Mouse (Mus musculus) adrenal gland, postnatal 10 days (tissue): ENCODE data around the gene Fhod1. TPM values are rescaled to one million over a fixed set of nuclear protein-coding genes. Genes with fewer than 3 reads are reported as not detected.

Source experiments
- DNase-seq: peaks from one replicate; pipeline ENCODE4 v3.0.0; 2021; ENCODE audit warnings: mixed read lengths
- total RNA-seq, 2 experiments: library from RNA; stranded (reverse); gene quantifications; 2 replicates each; pipeline ENCODE4 v1.2.3; 2021

Fhod1 gene
- total RNA-seq, 2 experiments from 2014 or later = 11.9 to 16.5 TPM

GRCm38 (mm10) chr8:105317941-105318340 is 29.8 kb downstream of the Fhod1 start:
- peak; percentile 26 for DNase-seq

DNA sequence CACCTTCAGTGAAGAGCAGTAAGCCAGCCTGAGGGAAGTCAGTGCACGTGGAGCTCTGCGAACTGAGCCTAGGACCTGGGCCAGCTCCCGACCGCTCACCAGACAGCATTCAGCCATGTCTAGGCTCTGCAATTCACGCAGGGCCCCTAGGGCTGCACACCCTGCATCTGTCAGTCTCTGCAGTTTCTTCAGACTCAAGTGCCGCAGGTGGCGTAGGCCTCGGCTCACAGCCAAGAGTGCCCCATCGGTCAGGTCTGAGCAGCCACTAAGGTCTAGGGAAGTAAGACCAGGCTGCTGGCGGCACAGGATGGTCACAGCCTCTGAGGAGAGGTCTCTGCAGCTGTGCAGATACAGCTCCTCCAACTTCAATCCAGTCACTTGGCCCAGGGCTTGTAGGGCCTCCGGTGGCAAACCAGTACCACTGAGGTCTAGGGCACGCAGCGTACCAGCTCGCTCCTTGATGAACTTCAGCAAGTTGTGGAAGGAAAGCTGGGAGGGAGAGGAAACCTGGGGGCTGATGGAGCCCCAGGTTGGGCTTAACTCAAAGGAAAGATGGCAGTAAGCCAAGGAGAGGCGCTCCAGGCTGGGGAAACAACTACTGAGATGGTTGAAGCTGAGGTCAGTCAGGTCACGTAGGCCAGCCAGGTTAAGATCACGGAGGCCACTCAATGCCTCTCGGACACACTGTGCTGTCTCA is 32.5 kb downstream of the Fhod1 start:
- DNase-seq = no peak

DNA sequence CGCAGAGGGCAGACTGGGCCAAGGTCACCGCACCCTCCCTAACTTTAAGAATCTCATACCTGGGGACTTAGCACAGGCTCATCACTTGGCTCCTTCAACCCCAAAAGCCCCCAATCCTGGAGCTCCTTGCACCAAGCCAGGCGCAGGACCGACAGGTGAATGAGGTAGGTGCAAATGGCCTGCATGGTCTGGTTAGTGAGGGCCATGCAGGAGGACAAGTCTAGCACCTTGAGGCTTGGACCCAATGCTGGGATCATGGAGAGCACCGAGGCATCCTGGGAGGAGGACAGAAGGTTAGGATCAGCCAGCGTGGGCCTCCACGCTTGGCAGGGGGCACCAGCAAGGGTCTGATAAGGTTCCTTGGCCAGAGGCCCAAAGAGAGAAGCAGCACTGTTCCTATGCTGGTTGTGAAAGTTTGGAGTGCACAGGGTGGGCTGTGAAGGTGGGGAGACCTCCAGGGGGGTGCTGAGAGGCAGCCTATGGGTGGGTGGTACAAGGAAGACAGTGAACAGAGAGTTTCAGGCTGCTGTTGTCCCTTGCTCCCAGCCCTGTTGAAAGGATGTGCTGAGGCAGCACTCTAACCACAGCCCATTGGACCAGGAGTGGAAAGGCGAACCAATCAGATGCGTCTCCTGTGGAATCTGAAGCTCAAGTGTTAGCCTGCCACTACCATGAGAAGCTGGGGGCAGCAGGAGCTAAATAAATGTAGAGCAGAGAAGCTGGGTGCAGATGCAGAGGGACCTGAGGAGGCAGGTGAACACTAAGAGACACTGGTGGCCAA is 33.9 kb downstream of the Fhod1 start:
- no peak for DNase-seq

GRCm38 (mm10) chr8:105312891-105313481 is 34.8 kb downstream of the Fhod1 start:
- no peak for DNase-seq

GRCm38 (mm10) chr8:105311718-105312117 is 36.0 kb downstream of the Fhod1 start:
- DNase-seq = no peak

DNA sequence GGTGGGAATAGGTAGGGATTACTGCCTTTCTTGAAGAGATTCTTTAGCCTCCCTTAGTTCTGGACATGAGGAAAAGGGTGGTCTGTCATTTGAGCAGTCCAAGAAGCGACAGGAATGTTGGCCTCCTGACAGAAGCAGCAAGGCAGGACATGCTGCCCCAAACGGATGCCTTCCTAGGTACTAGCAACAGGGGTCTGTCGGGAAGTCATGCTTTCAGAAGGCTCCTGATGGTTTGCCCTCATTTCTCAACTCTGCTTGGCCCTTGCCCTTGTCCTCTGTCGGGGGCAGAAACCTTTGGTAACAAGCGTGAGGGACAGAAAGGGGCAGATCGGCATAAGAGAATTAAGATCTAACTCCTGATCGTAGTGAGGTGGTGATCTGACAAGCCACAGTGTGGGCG is 37.6 kb downstream of the Fhod1 start:
- DNase-seq = no peak

DNA sequence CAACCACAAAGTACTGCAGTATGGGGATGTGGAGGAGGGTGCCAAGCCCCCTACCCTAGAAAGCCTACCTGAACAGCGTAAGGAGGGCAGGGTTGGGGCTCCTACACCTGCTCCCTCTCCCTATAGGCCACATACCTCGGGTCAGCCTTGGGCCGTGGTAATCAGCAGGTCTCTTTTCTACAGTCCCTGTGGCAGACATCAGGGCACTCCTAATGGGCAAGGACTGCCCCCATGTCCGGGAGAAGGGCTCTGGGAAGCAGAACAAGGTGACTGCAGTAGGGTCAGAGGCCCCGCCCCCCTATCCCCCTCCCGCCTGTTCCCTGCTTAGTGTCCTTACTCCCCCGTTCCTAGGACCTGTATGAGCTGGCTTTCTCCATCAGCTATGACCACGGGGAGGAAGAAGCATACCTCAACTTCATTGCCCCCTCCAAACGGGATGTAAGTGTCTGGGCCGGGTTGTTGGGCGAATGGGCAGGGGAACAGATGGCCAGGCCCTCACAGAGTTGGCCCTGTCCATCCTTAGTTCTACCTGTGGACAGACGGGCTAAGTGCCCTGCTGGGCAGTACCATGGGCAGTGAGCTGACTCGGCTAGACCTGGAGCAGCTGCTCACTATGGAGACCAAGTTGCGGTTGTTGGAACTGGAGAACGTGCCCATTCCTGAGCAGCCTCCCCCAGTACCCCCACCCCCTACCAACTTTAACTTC is 38.5 kb downstream of the Fhod1 start:
- DNase-seq = no peak

GRCm38 (mm10) chr8:105308428-105308827 is 39.3 kb downstream of the Fhod1 start:
- DNase-seq = no peak

DNA sequence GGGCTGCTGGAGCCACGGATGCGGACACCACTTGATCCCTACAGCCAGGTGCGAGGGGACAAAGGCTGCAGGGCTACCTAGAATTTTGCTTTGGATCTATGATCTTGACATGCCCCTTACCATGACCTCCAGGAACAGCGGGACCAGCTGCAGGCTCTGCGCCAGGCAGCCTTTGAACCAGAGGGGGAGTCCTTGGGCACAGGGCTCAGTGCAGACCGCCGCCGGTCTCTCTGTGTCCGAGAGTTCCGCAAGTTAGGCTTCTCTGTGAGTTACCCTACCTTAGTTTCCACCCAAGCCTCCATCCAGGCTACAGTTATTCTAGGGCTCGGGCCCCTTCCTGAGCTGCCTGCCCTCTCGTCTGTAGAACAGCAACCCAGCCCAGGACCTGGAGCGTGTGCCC is 40.1 kb downstream of the Fhod1 start:
- no peak for DNase-seq

DNA sequence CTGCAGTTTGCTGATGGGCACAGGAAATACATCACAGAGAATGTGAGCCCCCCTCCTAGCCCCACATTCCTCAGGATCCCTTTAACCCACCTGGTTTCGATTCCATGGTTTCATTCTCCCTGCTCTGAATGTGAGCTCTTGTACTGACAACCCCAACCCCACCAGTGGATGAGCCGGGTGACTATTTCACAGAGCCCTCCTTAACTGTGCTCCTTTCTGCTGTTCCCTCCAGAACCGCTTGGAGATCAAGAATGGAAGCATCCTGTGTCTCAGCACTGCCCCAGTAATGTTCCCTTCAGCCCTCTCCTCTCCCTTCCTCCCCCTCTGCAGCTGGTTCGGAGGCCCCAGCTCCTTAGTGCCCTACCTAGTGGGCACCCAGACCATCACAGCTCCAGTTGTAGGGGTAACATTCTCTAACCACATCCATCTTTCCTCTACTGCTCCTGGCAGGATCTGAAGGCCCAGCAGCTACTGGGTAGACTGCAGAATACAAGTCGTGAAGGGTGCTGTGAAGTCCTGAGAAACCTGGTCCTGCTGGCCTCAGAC is 41.5 kb downstream of the Fhod1 start:
- DNase-seq = no peak

DNA sequence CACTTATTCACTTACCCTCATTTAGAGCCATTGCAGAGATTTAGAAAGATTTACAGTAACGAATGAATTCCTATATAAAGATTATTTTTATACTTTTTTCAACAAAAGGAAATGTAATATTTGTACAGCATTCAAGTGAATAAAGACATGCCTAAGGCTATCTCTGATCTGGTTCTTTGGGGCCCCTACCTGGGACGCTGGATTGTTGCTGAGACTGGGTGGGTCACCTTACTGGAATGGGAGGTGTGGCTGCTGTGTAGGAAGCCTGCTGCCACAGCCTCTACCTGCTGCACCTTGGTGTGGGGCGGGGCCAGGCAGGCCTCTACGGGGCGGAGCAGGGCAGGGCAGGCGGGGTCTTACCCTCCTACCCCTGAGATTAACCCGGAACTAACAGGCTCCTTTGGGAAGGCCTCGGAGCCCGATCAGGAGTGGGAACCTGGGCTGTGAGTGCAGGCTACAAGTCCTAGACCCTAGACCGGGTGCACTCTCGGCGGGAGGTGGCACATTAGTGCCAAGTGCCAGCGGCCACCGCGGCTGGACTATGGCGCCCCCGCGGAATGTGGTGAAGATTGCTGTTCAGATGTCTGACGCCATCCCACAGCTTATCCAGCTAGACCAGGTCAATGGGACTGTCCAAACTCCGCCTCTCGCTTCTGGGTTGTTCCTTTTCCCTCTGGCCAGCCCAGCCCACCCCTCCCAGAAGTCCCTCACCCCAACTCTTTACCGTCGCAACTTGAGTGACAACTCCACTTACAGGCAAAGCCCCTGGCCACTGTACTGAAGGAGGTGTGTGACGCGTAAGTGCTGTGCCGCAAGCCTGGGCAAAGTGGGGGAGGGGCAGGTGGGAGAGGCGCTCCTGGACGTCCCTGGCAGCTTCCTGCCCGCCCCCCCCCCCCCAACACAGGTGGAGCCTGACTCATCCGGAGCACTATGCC is 42.3 kb downstream of the Fhod1 start, which contains the start of gene Elmo3:
TSS of gene Elmo3 (plus strand) at position 391 of the 935 bp plus-strand sequence.
- DNase-seq = peak; percentile 74

DNA sequence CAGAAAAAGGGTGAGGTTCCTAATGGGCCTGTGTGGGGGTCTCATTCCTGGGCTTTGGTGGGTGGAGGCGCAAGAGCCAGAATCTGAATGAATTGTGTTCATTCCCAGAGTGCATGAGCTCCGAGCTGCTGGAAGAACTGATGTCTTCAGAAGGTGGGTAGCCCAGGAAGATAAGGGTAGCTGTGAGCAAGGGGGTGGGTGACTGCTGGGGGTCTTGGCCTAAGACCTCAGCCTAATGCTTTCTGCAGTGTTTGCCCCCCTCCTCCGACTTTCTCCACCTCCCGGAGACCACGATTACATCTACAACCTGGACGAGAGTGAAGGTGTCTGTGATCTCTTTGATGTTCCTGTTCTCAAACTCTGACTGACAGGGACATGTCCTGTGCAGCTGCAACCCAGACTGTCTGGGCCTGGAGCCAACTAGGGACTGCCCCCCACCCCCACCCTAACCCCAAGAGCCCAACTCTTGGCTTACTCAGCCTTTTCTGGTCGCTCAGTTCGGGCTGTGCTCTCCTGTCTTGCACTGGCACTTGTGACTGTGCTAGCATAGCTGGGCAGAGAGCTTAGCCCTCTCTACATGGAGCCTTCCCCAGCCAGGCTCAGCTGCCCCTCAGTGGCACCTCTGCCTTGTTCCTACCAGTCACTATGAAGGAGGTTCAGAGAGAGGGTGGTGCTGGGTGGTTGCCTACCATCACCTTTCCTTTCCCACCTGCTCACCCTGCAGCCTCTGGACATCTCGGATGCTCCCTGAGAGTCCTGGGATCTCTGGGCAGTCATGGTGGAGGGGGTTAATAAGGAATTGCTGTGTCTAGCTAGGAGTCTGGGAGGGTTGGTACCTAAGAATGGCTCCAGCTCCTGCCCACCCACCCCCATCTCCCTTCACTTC is 43.2 kb downstream of the Fhod1 start:
- peak; percentile 32 for DNase-seq

- no peak for DNase-seq
Observed at GRCm38 (mm10) chr8:105303874-105304273, 43.9 kb downstream of the Fhod1 start.

GRCm38 (mm10) chr8:105303396-105303795 is 44.4 kb downstream of the Fhod1 start:
- no peak for DNase-seq

GRCm38 (mm10) chr8:105299962-105300361 is 47.8 kb downstream of the Fhod1 start:
- no peak for DNase-seq

GRCm38 (mm10) chr8:105298351-105299252 is 49.2 kb downstream of the Fhod1 start:
- no peak for DNase-seq

- peak; percentile 95 for DNase-seq
Observed at GRCm38 (mm10) chr8:105297511-105298192, 50.1 kb downstream of the Fhod1 start, which contains the start of gene E2f4. Gene E2f4, plus strand, starts transcription at chr8:105297663.

GRCm38 (mm10) chr8:105295895-105296573 is 51.7 kb downstream of the Fhod1 start, which contains the start of gene Exoc3l:
Gene Exoc3l, minus strand, starts transcription at chr8:105296101.
- peak; percentile 70 for DNase-seq
